ENCODE assay signal across 22 mouse cellular contexts in genomic region chr2:163882859-163883652, GRCm38 (mm10). TPM values are rescaled to one million over a fixed set of nuclear protein-coding genes. Genes with fewer than 3 reads are reported as not detected.
DNase-seq lines count a peak whose midpoint lies in the region; ATAC-seq lines count a peak whose summit lies in the region.
"Had no signal": no experiment of that assay in that cellular context is flagged by ENCODE, and none has a peak within 500 bp of the region (broad histone marks: within the 10 kb centered on the region; RNA-seq: fewer than 3 reads in every experiment).

No protein-coding gene starts in this region.

- no peak for DNase-seq in frontal cortex, postnatal 10 days (ENCODE audit: low spot score in 2 of 2)
- DNase-seq in left cerebral cortex, postnatal 36 days (ENCODE audit: low spot score in 2 of 2): peak; percentile 33 to 44
- DNase-seq in left cerebral cortex, adult 11 months (ENCODE audit: low spot score): no peak
- DNase-seq in ES-CJ7 (ENCODE audit: low read depth, low spot score): peak; percentile 28
- DNase-seq in cerebellum, adult 8-10 months: no peak
- DNase-seq: adrenal gland, adult 2 months; adrenal gland, postnatal 14 days; B cell, adult 2 months; cerebellum, adult 11-12 months; cerebellum, adult 9-10 months; cerebellum, postnatal 14 days; gastrocnemius, postnatal 25 days; heart, adult 18-20 months; heart, postnatal 10 days; heart, postnatal 36 days had no signal

- ATAC-seq in frontal cortex, adult (ENCODE audit: low TSS enrichment): peak; percentile 68
- ATAC-seq: forebrain, embryonic 15.5 days; intestine, postnatal 0 days had no signal

- intact Hi-C loops in left cerebral cortex, postnatal 36 days (cut with DNase I): no loop called here

RNA-seq across cellular contexts. Expression of gene Kcnk15, which starts 29.6 kb away (rescaled TPM):
- under 1 TPM in 1 of 2 experiments, not detected in 1; 0.54 TPM for total RNA-seq in left cerebral cortex, postnatal 36 days (2021)
- total RNA-seq: adrenal gland, adult 2 months; adrenal gland, postnatal 14 days; adrenal gland, postnatal 4 days; CH12.LX; gastrocnemius, adult 8-10 months; gastrocnemius, postnatal 25 days; heart, adult 18-20 months; heart, postnatal 10 days; heart, postnatal 36 days; MEL had no signal

RNA-seq across cellular contexts. Expression of gene Rims4, which starts 35.4 kb away (rescaled TPM):
- 10 to 100 TPM; 86.6 to 94.5 TPM for total RNA-seq in left cerebral cortex, postnatal 36 days (2021)
- total RNA-seq: CH12.LX, MEL had no signal

Comparison
In these comparisons a context has a peak if more than half of its experiments do, and no peak if none do; other contexts are left out.
1. DNase-seq: peak in left cerebral cortex, postnatal 36 days (2 of 2) and ES-CJ7 (single experiment); none in frontal cortex, postnatal 10 days (0 of 2), left cerebral cortex, adult 11 months (single experiment) and cerebellum, adult 8-10 months (single experiment).